Mouse (Mus musculus) granulocyte monocyte progenitor cell, adult 5-6 weeks (primary cell): Measurements from ENCODE around the gene Mypn. TPM values are rescaled to one million over a fixed set of nuclear protein-coding genes. Genes with fewer than 3 reads are reported as not detected.

Experiments
- ATAC-seq: replicated peaks from 2 replicates; pipeline ENCODE4 v1.8.0; 2016; ENCODE audit warnings: mild to moderate bottlenecking, moderate TSS enrichment, inconsistent platforms; ENCODE audit not compliant: poor library complexity, severe bottlenecking
- total RNA-seq, 2 experiments: library from RNA; stranded (forward) in 1 of 2; stranded (reverse) in 1 of 2; fragments of 200-712, 200-1000 nt in 1 of 2; fragments of >200 nt in 1 of 2; fragmentation: Nextera tagmentation in 1 of 2; gene quantifications; 2 replicates each; pipeline ENCODE4 v1.2.3; 2014 to 2017

Gene Mypn
- total RNA-seq (2014; fragmentation: Nextera tagmentation) (not detected in 2 replicates), total RNA-seq (2017) (not detected in 2 replicates)

- no peak for ATAC-seq
Observed at GRCm38 (mm10) chr10:63203728-63204127, at the start of gene Mypn. TSS of gene Mypn (minus strand) at chr10:63203952.

- no peak for ATAC-seq
Observed at GRCm38 (mm10) chr10:63248421-63248820, 44.7 kb upstream of the Mypn start.

GRCm38 (mm10) chr10:63247457-63247856 is 43.7 kb upstream of the Mypn start:
- peak; percentile 71 for ATAC-seq

- no peak for ATAC-seq
Observed at GRCm38 (mm10) chr10:63245846-63246245, 42.1 kb upstream of the Mypn start.

GRCm38 (mm10) chr10:63244746-63245145 is 41.0 kb upstream of the Mypn start:
- ATAC-seq, result 0 out of 2 replicates have a peak, but pooled peaks have one; percentile 16

GRCm38 (mm10) chr10:63244055-63244671 is 40.4 kb upstream of the Mypn start:
- no peak; the same call in 1 of the 2 replicates for ATAC-seq

- ATAC-seq, result peak; percentile 85
Observed at GRCm38 (mm10) chr10:63243493-63244054, 39.8 kb upstream of the Mypn start, which contains the start of gene Herc4. TSS of gene Herc4 (plus strand) at chr10:63243810.

- ATAC-seq, result peak; percentile 10
Observed at GRCm38 (mm10) chr10:63242798-63243435, 39.2 kb upstream of the Mypn start.

- ATAC-seq, result no peak
Observed at GRCm38 (mm10) chr10:63240868-63241271, 37.1 kb upstream of the Mypn start.

- ATAC-seq, result no peak
Observed at GRCm38 (mm10) chr10:63239848-63240247, 36.1 kb upstream of the Mypn start.

GRCm38 (mm10) chr10:63238090-63238489 is 34.3 kb upstream of the Mypn start:
- ATAC-seq, result no peak

- ATAC-seq, result no peak
Observed at GRCm38 (mm10) chr10:63237206-63237605, 33.5 kb upstream of the Mypn start.

- ATAC-seq, result no peak
Observed at GRCm38 (mm10) chr10:63236663-63237062, 32.9 kb upstream of the Mypn start.

GRCm38 (mm10) chr10:63235889-63236288 is 32.1 kb upstream of the Mypn start:
- peak; percentile 74 for ATAC-seq

GRCm38 (mm10) chr10:63234133-63234532 is 30.4 kb upstream of the Mypn start:
- ATAC-seq, result no peak

GRCm38 (mm10) chr10:63231630-63232029 is 27.9 kb upstream of the Mypn start:
- no peak for ATAC-seq

- no peak for ATAC-seq
Observed at GRCm38 (mm10) chr10:63230854-63231253, 27.1 kb upstream of the Mypn start.

GRCm38 (mm10) chr10:63230266-63230665 is 26.5 kb upstream of the Mypn start:
- no peak for ATAC-seq

- ATAC-seq, result no peak
Observed at GRCm38 (mm10) chr10:63224341-63224740, 20.6 kb upstream of the Mypn start.

- ATAC-seq, result no peak
Observed at GRCm38 (mm10) chr10:63221081-63221783, 17.5 kb upstream of the Mypn start.

GRCm38 (mm10) chr10:63208871-63209270 is 5.1 kb upstream of the Mypn start:
- no peak for ATAC-seq
